Comparison of ENCODE assay signal across 30 mouse cellular contexts in the genomic region with DNA sequence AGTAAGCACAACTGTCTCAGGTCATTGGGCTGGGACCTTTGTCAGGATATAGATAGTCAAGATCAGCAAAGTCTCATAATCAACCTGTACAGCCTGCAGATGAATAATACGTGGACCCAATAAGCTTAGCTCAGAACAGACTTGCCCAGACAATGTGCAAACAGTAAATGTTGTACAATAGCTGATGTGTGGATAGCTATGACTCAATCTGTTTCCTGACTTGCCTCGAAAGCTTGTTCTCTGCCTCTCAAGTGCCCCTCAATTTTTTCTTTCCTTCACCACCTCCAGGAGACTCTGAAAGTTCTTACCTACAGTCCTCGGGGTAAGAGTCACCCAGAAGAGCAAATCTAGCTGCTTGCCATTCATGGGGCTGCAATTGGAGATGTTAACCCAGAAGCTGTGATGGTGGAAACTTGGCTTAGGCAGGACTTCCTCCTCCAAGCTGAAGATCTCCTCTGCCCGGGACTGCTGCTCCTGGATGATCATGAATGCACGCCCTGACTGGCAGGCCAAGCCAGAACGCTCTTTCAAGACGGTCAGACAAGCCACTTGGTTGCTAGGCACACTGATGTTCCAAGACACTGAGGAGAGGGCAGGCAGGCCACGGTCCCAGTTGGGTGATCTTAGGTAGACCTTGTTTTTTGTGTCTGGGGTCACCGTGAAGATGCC. TPM values are rescaled to one million over a fixed set of nuclear protein-coding genes. Genes with fewer than 3 reads are reported as not detected.
"Had no signal": no experiment of that assay in that cellular context is flagged by ENCODE, and none has a peak within 500 bp of the region (broad histone marks: within the 10 kb centered on the region; RNA-seq: fewer than 3 reads in every experiment).

No protein-coding gene starts in this region.

- H3K27me3 ChIP-seq: kidney, embryonic 15.5 days; limb, embryonic 12.5 days; limb, embryonic 15.5 days; midbrain, embryonic 13.5 days; neural tube, embryonic 13.5 days; stomach, embryonic 15.5 days had no signal

- H3K9me3 ChIP-seq: kidney, embryonic 15.5 days; limb, embryonic 12.5 days; limb, embryonic 15.5 days; megakaryocyte, embryonic 14.5 days; midbrain, embryonic 10.5 days; midbrain, embryonic 13.5 days; neural tube, embryonic 13.5 days; stomach, embryonic 15.5 days had no signal

- H3K4me2 ChIP-seq: kidney, embryonic 15.5 days; limb, embryonic 12.5 days; limb, embryonic 15.5 days; liver, embryonic 11.5 days; lung, embryonic 14.5 days; midbrain, embryonic 13.5 days; neural tube, embryonic 13.5 days; stomach, embryonic 15.5 days had no signal

- H3K36me3 ChIP-seq: limb, embryonic 12.5 days; limb, embryonic 15.5 days; midbrain, embryonic 10.5 days; midbrain, embryonic 13.5 days; neural tube, embryonic 13.5 days; stomach, embryonic 15.5 days had no signal

- H3K4me1 ChIP-seq: kidney, embryonic 15.5 days; limb, embryonic 12.5 days; limb, embryonic 15.5 days; stomach, embryonic 15.5 days had no signal

- DNase-seq: kidney, adult 11 months; kidney, adult 8-10 months; kidney, postnatal 10 days; kidney, postnatal 36 days; left cerebral cortex, postnatal 4 days; liver, postnatal 0 days; lung, embryonic 14.5 days; lung, postnatal 10 days; lung, postnatal 36 days; right cerebral cortex, adult 18-20 months; right cerebral cortex, postnatal 14 days; right cerebral cortex, postnatal 4 days; thymus, adult 2 months; thymus, postnatal 14 days; thymus, postnatal 4 days had no signal

- H3K9ac ChIP-seq: kidney, embryonic 15.5 days; limb, embryonic 12.5 days; limb, embryonic 15.5 days; liver, embryonic 14.5 days; liver, postnatal 0 days; lung, embryonic 14.5 days; midbrain, embryonic 13.5 days; neural tube, embryonic 13.5 days; stomach, embryonic 15.5 days had no signal

- H3K4me3 ChIP-seq: kidney, embryonic 15.5 days; limb, embryonic 12.5 days; limb, embryonic 15.5 days; megakaryocyte, embryonic 14.5 days; midbrain, embryonic 10.5 days; midbrain, embryonic 13.5 days; myocyte; neural tube, embryonic 13.5 days; stomach, embryonic 15.5 days had no signal

- ATAC-seq: liver, postnatal 0 days; midbrain, embryonic 13.5 days; midbrain, embryonic 16.5 days had no signal

- H3K27ac ChIP-seq: kidney, embryonic 15.5 days; limb, embryonic 12.5 days; limb, embryonic 15.5 days; liver, embryonic 14.5 days; midbrain, embryonic 10.5 days; midbrain, embryonic 13.5 days; neural tube, embryonic 13.5 days; stomach, embryonic 15.5 days had no signal

RNA-seq across cellular contexts. Expression of gene Clec3b, which starts 26.8 kb away (rescaled TPM):
- total RNA-seq: monocyte, adult 5-6 weeks; neutrophil, adult 5-6 weeks had no signal
- polyA plus RNA-seq: limb, embryonic 12.5 days; liver, embryonic 11.5 days; liver, postnatal 0 days; lung, embryonic 14.5 days; midbrain, embryonic 13.5 days had no signal

RNA-seq across cellular contexts. Expression of gene Cdcp1, which starts 38.3 kb away (rescaled TPM):
- total RNA-seq: layer of hippocampus, postnatal 14 days; monocyte, adult 5-6 weeks; neutrophil, adult 5-6 weeks had no signal
- polyA plus RNA-seq: myocyte had no signal
